Mouse (Mus musculus) kidney, adult 18-20 months (tissue): Measurements from ENCODE around the gene Ssr3.

Source experiments
- DNase-seq: peaks from one replicate; pipeline ENCODE4 v3.0.0; 2021

Ssr3 gene

GRCm38 (mm10) chr3:65373594-65374182 is 18.7 kb downstream of the Ssr3 start:
- DNase-seq = no peak

GRCm38 (mm10) chr3:65372552-65372951 is 19.9 kb downstream of the Ssr3 start:
- no peak for DNase-seq

- no peak for DNase-seq
Observed at GRCm38 (mm10) chr3:65367944-65368343, 24.5 kb downstream of the Ssr3 start.

- peak; percentile 32 for DNase-seq
Observed at GRCm38 (mm10) chr3:65365921-65366710, 26.3 kb downstream of the Ssr3 start.

GRCm38 (mm10) chr3:65365184-65365583 is 27.2 kb downstream of the Ssr3 start:
- no peak for DNase-seq

GRCm38 (mm10) chr3:65363438-65363837 is 29.0 kb downstream of the Ssr3 start:
- no peak for DNase-seq

GRCm38 (mm10) chr3:65360163-65360969 is 32.1 kb downstream of the Ssr3 start:
- no peak for DNase-seq

GRCm38 (mm10) chr3:65358841-65359240 is 33.6 kb downstream of the Ssr3 start:
- no peak for DNase-seq

GRCm38 (mm10) chr3:65358275-65358674 is 34.1 kb downstream of the Ssr3 start:
- DNase-seq = no peak

- no peak for DNase-seq
Observed at GRCm38 (mm10) chr3:65355479-65355878, 36.9 kb downstream of the Ssr3 start.

- no peak for DNase-seq
Observed at GRCm38 (mm10) chr3:65353263-65354037, 39.0 kb downstream of the Ssr3 start.

GRCm38 (mm10) chr3:65352278-65353127 is 39.9 kb downstream of the Ssr3 start:
- DNase-seq = no peak

- DNase-seq = no peak
Observed at GRCm38 (mm10) chr3:65346176-65346575, 46.2 kb downstream of the Ssr3 start.

GRCm38 (mm10) chr3:65340173-65340951 is 52.1 kb downstream of the Ssr3 start:
- DNase-seq = no peak

- no peak for DNase-seq
Observed at GRCm38 (mm10) chr3:65337835-65338464, 54.5 kb downstream of the Ssr3 start.
